Mouse (Mus musculus): ENCODE measurements around the gene Crygc.

Crygc gene

DNA sequence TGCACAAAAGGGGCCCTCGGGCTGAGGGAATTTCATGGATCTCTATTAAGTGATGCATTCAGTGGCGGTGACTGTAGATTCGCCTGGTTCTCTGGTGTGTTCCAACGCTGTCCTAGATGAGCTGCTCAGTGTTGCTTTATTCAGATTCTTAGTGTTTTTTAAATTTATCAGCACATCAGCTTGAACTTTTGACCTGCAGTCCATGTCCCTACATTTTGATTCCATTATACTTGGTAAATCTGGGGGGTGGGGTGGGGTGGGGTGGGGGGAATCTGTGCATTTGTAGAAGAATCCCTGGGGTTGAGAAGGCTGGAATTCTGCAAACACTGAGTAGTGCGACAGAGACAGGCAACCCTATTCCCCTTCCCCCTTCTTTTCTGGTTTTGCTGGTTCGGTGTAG, at the start of gene Crygc:
TSS of gene Crygc (minus strand) at position 101 of the 400 bp plus-strand sequence.
- DNase-seq: no peak

DNA sequence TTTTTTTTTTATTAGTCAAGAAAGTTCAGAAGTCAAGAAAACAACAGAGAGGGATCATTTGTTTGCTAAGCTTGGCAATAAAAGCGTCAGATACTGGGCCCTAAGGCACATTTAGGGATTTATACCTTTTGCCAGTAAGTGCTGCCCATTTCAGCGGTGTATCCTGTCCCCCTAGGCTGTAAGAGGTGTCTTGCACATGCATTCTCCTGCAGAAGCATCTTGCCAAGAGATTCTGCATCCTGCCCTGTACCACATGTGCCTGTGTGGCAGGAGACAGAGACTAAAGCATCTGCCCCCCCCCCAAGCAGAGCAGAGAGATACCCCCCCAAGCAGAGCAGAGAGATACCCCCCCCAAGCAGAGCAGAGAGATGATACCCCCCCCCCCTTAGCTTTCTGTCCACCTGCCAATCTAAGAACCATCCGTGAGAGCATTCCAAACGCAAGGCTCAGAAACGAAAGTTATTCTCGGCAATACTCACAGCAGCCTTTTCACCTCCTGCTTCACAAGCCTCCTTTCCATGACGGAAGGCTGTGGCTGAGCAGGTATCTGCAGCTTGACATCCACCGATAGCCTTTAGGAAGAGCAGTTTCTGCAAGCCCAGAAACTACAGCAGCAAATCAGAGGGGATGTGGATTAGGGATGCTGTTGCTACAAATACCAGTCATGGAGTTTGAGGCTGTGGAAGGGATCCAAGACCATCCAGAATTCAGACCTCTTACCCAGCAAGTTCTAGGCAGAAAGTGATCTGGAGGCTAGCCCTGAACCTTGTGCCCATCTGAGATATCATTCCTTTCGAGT, 49.3 kb upstream of the Crygc start, which contains the start of gene D630023F18Rik:
TSS of gene D630023F18Rik (minus strand) at position 641 of the 799 bp plus-strand sequence.
- peak; percentile 51 to 63 for DNase-seq

DNA sequence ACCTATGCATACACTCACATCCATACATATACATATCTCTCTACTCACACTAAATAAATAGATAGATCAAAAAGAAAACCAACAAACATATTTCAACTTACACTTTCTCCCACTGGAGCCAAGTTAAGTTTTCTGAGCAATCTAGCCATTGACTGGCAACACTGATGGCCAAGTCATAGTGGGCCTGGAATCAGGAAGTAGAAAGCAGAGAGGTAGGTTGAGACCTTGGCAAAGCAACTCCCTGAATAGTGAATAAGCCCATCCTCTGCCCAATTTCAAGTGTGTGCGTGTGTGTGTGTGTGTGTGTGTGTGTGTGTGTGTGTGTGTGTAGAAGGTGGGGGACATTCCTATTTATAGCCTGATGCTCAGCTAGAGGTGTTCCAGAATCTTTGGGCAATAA, 45.9 kb upstream of the Crygc start, which contains the start of gene Gm28845:
TSS of gene Gm28845 (minus strand) at position 121 of the 400 bp plus-strand sequence.
- DNase-seq: no peak

DNA sequence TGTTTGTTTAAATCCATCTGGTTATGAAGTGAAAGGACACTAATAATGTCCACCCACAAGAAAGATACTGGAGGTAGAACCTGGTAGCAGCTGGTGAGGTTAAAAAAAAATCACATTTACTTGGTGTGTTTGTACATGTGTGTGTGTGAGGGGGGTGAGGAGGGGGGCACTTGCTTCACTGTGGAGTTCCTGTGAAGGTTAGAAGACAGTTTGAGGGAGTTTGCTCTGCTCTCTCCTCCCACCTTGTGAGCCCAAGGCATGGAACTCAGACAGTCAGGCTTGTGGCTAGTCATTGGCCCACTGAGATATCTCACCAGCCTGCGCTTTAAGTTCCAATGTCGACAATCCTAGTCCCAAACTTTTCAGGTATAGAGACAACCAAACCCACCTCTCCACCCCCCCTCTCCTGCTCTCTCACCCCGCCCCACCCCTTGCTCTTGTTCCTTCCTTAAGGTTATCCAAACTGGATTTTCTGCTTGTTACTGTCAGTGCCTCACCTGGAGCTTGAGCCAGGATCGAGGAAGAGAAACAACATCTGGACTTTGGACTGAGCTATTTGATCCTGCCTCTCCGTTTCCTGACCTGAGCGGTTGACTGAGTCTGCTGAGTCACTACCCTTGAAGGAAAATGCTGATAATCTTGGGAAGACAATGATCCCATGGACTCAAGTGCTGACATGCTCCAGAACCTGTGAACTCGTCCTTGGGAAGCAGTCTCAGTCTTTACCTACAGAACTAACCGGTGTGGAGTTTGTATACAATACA, 44.8 kb upstream of the Crygc start:
- no peak for DNase-seq

DNA sequence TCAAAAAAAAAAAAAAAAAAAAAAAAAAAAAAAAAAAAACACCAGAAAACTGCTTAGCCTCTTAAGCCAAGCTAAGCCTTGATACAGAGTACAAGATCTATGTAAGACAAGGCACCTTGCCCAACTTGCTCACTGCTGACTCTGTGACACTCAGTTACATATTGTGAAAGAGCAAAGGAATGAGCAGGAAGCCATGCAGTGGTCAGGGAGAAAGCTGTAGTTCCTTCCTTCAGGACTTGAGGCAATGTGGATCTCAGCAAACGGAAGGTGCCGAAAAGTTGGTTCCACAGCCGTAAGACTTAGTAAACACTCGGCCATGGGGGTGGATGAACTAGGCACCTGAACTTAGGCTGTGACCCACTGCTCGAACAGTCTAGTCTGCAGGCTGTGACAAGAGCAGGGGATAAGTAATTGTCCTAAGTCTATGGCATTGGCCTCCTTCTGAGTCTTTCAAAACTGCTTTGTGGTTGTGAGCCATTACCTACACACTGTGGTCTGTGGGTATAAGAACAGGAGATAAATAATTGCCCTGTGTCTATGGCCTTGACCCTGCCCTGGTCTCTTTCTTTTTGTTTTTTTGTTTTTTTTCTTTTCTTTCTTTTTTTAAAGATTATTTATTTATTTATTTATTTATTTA, 40.2 kb upstream of the Crygc start:
- DNase-seq: no peak

DNA sequence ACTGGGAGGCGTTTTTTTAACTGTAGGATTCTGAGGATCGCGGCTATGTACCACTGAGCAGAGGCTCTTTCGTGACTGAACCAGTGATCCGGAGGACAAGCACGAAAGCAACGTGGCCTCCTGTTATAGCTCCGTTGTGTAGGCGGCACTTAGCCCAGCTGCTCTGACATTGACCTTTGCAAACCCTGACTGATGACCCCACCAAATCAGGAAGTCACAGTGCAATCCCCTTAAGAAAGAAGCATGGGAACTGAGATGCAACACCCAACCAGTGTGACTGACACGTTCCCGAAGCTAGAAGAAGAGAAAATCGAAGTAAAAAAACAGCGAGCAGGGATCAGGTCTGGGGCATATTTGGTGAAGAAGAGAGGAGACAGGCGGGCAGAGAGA, 39.3 kb upstream of the Crygc start:
- no peak for DNase-seq

DNA sequence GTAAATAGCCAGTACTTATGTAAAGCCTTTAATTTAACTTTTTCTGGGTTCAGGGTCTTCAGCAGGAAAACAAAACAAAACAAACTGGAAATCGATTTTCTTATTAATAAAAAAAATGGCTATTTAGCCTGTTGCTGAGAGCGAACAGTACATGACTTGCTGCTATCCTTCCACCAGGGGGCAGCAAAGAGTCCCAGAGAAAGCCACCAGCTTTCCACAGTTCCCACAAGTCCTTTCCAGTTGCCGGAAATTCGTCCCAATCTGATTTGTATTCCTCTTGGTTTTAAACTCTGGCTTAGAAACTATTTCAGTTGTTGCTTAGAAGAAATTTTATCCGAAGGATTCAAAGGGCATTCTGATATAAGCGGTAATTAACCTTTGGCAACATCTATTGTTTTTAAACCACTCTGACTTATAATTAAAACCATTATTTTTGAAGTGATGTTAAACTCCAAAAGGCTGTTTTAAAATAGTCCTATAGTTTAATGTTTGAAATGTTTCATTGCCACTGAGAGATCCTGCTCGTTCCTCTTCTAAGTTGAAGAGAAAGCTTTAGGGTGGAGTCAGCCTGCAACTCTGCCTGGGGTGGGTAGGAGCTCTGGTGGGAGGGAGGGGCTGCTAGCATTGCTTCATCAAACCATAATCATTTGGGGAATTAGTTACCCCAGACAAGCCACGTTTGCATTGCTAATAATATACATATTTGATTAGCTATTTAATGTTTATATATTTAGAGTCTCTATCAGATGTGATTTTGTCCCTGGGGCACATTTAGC, 38.7 kb upstream of the Crygc start:
- peak; percentile 87 to 91 for DNase-seq

DNA sequence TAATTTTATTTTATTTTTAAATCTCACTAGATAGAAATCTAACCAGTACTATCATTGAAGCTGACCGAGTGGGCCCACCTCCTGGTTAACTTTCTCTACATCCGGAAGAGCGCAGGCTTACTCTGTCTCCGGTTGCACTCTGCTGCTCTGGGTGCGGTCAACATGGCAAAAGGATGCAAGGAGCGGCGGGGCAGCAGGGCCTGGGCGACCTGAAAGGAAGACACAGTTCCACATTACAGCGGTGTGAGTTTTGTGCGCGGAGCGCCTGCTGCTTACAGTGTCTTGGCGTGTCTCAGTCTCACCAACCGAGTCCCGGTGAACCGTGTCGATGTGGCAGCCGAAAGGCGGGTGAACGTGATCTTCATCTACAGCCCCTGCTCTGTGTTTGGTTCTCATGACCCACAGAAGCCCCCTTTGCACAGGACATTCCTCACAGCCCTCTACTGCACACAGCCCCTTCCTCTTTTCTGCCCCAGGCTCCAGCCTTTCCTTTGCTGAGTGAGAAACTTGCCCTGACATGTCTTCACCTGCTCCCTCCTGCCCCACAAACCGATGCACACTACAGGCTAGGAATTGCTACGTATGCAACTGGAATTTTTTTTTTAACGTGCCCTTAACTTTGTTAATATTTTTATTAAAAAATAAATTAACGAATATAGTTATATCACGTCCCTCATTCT, 36.4 kb upstream of the Crygc start:
- no peak for DNase-seq

DNA sequence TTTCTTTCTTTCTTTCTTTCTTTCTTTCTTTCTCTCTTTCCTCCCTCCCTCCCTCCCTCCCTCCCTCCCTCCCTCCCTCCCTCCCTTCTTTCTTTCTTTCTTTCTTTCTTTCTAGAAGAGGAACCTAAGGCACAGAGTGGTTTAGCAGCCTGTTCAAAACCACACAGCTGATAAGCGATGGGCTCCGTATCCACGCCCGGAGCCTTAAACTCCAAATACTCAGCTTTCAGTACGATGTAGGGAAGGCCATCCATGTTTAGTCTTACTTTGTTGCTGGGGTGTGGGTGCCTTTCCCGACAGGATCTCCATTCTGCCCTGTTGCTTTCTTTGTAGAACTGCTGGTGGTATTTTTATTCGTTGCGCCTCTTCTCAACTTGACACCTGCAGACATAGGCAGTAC, 35.7 kb upstream of the Crygc start:
- no peak for DNase-seq

DNA sequence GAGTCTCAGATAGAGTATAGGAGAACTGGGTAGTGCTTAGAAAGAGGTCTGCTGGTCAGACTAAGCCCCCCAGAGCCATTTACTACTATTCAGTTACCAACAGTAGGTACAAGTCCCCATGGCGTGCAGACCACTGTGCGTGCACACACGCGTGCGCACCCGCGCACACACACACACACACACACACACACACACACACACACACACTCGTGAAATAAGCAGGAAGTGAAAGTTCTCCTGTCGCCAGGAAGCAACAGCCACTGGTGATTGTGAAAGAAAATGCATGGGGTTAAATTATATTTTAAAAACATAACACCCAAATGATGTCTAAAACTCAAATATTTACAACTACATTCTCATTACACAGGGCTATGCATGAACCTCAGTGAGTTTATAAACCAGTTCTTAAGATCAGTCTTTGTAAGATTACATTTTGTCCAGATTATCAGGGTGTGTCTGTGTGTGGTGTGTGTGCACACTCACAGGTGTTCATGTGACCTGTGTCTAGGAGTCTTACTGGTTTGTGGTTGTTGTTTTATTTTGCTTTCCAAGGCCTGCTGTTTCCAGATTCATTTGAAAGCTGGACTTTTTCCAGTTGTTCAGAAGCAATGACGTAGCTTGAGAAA, 34.3 kb upstream of the Crygc start:
- DNase-seq: no peak

DNA sequence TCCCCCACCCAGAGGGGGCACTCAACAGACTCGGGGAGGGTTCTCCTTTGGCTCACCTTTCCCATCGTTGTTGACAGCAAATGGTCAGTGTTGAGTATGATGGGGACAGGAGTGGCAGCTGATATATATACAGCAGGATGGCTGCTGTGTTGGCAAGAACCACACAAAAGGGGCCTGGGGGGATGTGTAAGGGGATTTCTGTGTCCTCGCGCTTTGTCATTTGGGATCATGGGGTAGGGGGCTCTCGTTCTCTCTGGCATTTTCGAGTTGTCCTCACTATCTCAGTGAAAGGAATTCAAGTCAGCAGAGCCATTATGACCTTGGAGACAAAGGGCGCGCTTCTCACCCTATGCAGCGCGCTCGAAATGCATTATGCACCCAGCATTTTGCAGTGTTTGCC, 29.8 kb upstream of the Crygc start, which contains the start of gene Cryga:
TSS of gene Cryga (minus strand) at position 101 of the 400 bp plus-strand sequence.
- no peak for DNase-seq

DNA sequence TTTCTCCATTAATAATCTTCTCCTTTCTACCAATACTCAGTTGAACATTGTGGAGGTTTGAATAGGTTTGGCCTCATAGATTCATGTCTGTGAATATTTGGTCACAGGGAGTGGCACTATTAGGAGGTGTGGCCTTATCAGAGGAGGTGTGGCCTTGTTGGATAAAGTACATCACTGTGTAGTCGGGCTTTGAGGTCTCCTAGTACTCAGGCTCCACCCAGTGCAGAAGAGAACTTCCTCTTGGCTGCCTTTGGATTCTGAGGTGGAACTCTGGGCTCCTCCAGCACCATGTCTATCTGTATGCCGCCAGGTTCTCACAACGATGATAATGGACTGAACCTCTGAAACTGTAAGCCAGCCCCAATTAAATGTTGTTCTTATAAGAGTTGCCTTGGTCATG, 23.5 kb upstream of the Crygc start:
- no peak for DNase-seq

DNA sequence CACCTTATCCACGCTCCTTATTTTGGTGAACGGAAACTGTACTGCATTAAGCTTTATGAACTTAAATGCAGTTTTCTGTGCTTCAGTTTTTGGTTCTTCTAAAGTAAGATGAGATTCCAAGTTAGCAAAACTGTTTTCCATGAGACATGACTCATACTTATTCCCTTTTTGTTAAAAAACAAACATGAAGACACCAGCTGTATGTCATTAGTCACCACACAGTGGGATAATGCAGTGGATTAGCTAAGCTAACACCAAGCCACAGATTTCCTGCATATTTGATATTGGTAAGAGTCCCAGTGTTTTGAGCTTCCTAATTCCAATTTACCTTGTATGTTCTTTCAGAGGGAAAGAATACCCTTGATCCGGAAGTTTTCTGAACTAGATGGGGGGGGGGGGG, 18.1 kb upstream of the Crygc start:
- no peak for DNase-seq

DNA sequence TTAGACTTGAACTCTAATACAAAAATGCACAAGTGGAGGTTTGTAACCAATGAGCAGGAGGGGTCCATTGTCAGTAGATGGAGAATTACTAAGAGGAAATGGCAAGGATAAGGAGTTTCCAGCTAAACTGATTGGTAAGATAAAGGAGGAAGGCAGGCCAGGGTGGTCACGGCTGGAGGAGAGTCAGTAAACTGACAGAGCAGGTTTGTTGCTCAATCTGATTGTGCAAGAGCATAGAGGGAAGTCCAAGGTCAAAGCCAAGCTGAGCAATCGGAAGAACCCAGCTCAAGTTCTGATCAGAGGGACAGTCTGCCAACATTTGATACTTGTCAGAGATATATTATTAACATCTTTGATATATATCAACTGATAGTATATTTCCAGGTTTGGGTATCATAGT, 16.9 kb upstream of the Crygc start:
- DNase-seq: no peak

DNA sequence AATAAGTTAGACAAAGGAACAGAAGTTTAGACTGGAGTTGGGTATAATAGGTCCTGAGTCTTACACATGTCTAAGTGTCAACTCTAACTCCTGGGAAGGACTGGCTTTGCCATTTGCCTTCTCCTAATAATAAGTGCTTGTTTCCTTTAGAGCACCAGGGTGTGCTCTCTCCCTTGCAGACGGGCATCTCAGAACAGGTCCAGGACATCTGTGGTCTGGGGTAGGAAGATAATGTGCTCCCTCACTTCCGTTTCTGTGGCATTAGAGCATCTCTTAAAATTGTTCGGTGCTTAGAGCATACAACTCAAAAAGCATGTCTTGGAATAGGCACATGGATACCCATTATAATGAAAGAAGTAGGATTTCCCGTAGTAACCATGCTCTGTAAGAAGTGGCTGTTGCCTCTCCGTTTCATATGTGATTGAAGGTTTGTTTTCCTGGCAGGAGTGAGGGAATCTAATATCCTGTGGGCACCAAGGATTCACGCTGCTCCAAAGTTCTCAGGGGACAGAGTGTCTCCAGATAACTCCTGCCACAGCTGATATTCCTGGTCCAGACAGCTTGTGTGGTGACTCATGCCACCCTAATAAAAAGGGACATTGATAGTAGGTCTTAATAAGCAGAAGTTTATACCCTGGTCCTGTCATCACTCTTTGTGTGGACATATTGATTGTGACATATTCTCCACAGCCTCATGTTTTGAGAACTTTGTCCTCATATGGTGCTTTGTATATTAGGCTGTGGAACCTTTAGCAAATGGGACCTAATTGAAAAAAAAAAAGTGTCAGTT, 15.3 kb upstream of the Crygc start:
- DNase-seq: no peak

DNA sequence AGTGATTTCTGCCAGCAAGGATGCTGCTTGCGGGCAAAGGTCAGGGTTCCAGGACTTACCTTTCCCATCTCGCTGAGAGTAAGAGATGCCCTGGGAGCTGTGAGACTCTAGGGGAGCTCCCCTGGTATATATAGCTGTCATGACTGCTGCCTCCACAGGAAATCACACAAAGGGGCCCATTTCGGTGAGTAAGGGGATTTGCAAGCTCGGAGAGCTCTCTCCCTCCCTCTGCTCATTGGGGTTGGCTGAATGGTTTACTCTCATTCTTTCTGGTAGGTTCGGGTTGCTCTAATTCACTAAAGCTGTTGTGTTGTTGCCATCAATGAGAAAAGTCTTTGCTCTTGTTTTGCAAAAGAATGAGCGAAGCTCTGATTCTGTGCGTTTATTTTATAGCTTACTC, 8.7 kb upstream of the Crygc start, which contains the start of gene Crygb:
TSS of gene Crygb (minus strand) at position 101 of the 400 bp plus-strand sequence.
- no peak for DNase-seq

DNA sequence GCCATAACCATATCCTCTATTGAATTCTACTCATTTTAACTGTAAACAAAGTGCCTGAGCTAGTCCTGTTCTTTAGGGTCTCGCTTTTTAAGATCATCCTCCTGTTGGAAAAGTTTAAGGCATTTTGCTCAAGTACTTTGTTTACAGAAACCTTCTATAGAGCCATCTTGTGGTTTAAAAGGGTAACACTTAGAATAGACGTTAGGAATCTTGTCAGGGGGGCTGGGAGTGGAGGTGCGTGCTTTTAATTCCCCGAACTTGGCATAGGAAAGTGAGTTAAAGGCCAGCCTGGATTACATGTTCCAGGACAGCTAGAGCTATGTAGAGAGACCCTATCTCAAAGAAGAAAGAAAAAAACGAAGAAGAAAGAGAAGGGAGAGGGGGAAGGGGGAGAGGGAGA, 2.1 kb upstream of the Crygc start:
- DNase-seq: peak in 1 of 2 experiments; percentile 16

DNA sequence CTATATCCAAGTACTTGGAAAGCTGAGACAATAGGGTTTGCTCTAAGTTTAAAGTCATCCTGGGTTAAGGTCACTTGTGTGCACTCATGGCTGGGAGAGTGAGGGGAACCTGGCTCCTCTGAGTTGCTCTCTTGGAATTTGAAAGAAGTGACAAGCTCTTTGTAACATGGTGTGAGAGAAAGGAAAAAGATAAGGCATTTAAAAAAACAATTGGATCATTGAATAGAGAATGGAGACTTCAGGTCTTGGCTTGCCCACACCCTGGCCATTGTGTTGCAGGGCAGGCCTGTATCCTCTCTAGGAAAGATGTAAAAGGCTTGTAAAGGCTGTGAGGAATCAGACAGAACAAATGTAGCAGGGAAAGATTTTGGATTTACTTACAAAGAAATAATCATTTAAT, 5.6 kb downstream of the Crygc start:
- no peak for DNase-seq

DNA sequence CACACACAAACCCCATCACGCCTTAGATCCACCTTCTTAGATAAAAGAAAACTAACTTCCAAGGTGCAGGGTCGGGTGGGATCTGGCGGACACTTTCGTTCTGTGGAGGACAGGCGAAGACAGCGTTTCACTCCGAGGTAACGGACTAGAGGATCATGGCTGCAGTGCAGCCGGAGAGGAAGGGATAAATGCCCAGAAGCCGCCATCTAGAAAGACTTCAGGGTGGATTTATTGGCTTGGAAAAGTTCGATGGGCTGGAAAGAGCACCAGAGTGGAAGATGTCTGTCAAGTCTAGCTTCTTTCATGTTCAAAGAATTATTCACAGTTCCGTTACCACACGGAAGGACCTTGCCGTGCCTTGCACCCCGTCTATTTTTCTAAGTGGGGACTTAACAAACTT, 9.3 kb downstream of the Crygc start:
- peak; percentile 9 to 12 for DNase-seq

DNA sequence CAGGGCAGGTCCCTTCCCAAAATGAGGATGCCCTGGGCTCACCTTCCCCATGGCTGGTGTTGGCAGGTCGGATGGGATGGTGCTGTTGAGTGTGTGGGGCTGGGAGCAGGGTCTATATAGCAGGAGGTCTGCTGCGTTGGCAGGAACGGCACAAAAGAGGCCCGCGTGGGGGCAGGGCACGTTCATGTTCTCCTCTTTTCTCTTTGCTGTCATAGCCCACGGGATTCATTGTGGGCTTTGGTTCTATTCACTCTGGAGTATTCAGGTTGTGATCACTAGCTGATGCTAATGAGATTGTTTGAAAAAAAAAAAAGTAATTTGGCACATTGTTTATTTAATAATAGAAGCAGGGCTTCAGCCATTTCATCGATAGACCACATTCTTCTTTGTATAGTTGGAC, 10.1 kb downstream of the Crygc start, which contains the start of gene Crygd:
TSS of gene Crygd (minus strand) at position 101 of the 400 bp plus-strand sequence.
- DNase-seq: no peak

DNA sequence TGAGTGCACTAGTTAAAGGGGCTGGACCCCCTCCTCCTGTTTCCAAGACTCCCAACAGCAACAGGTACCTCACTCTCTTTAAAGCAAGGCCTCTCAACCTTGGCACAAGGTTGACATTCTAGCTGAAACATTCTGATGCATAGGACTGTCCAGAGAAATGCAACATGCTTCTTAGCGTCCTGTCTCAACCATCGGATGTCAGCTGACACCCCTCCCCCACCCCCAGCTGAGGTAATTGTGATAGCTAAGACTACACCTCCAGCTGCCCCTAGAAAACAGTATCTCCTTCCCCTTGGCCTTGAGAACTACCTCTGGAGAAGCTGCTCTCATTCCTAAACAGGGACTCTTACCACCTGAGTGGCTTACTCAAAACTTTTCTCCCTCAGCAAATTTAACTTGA, 21.3 kb downstream of the Crygc start:
- DNase-seq: no peak

Measured in cerebellum, postnatal 10 days (tissue).